Mouse (Mus musculus) MEL (cell line): ENCODE measurements around the gene P2ry13. TPM values are rescaled to one million over a fixed set of nuclear protein-coding genes. Genes with fewer than 3 reads are reported as not detected.

Experiments used
- DNase-seq: peaks from one replicate; pipeline ENCODE4 v3.0.0; 2011; ENCODE audit warnings: low read depth, low spot score
- H3K27ac ChIP-seq: 2 replicates; pipeline ENCODE4 v1.5.1; 2012; ENCODE audit warnings: low read depth, mild to moderate bottlenecking, control low read depth, low read length, moderate library complexity; ENCODE audit not compliant: control insufficient read depth
- H3K27me3 ChIP-seq, 2 experiments: fragments of 150-350 bp in 1 of 2; sonication (generic) in 1 of 2; 2 replicates each; pipeline ENCODE4 v1.6.1; 2012; ENCODE audit warnings: low read length in 2 of 2, mild to moderate bottlenecking in 2 of 2, improper control_type of control experiment in 1 of 2, moderate library complexity in 1 of 2; ENCODE audit not compliant: insufficient read depth in 2 of 2, control insufficient read depth in 1 of 2
- H3K36me3 ChIP-seq, 2 experiments: 2 replicates each; pipeline ENCODE4 v1.6.1; 2012 to 2014; ENCODE audit warnings: low read length in 2 of 2, improper control_type of control experiment in 1 of 2, inconsistent platforms in 1 of 2, mild to moderate bottlenecking in 1 of 2; ENCODE audit not compliant: insufficient read depth in 2 of 2, control insufficient read depth in 1 of 2
- H3K4me1 ChIP-seq, 2 experiments: fragments of 150-350 bp in 1 of 2; sonication (generic) in 1 of 2; 2 replicates each; pipeline ENCODE4 v1.6.1; 2012; ENCODE audit warnings: low read length in 2 of 2, improper control_type of control experiment in 1 of 2, mild to moderate bottlenecking in 1 of 2; ENCODE audit not compliant: insufficient read depth in 2 of 2, control insufficient read depth in 1 of 2
- H3K4me3 ChIP-seq, 2 experiments: fragments of 150-350 bp in 1 of 2; sonication (generic) in 1 of 2; 2 replicates each; pipeline ENCODE4 v1.5.1; 2012; ENCODE audit warnings: low read depth in 2 of 2, low read length in 2 of 2, mild to moderate bottlenecking in 2 of 2, moderate library complexity in 2 of 2, control low read depth in 1 of 2, improper control_type of control experiment in 1 of 2; ENCODE audit not compliant: control insufficient read depth in 1 of 2, insufficient read depth in 1 of 2
- H3K79me2 ChIP-seq: 2 replicates; pipeline ENCODE4 v1.6.1; 2012; ENCODE audit warnings: mild to moderate bottlenecking, low read length, moderate library complexity; ENCODE audit not compliant: control insufficient read depth, poor library complexity, insufficient read depth
- H3K9ac ChIP-seq: 2 replicates; pipeline ENCODE4 v1.6.1; 2012; ENCODE audit warnings: low read depth, mild to moderate bottlenecking, control low read depth, low read length, moderate library complexity; ENCODE audit not compliant: control insufficient read depth, poor library complexity, severe bottlenecking
- H3K9me3 ChIP-seq: fragments of 150-350 bp; sonication (generic); replicated peaks from 2 replicates; pipeline ENCODE4 v1.6.1; 2012; ENCODE audit warnings: mild to moderate bottlenecking, low read length, improper control_type of control experiment, moderate library complexity; ENCODE audit not compliant: insufficient read depth
- BHLHE40 ChIP-seq: IDR thresholded peaks from 2 replicates; pipeline ENCODE4 v1.6.1; 2012; ENCODE audit warnings: low read depth, mild to moderate bottlenecking, inconsistent platforms, low read length, improper control_type of control experiment, borderline replicate concordance
- CHD1 ChIP-seq: IDR thresholded peaks from 2 replicates; pipeline ENCODE4 v1.6.1; 2012; ENCODE audit warnings: low read depth, mild to moderate bottlenecking, inconsistent platforms, low read length, improper control_type of control experiment
- EP300 ChIP-seq, 2 experiments: IDR thresholded peaks; 2 replicates each; pipeline ENCODE4 v1.6.1; 2011; ENCODE audit warnings: improper control_type of control experiment in 2 of 2, low read length in 2 of 2, low read depth in 1 of 2, mild to moderate bottlenecking in 1 of 2
- GABPA ChIP-seq: IDR thresholded peaks from 2 replicates; pipeline ENCODE4 v1.6.1; 2012; ENCODE audit warnings: low read depth, mild to moderate bottlenecking, inconsistent platforms, low read length, improper control_type of control experiment, moderate library complexity
- HCFC1 ChIP-seq: IDR thresholded peaks from 2 replicates; pipeline ENCODE4 v1.6.1; 2012; ENCODE audit warnings: low read depth, mild to moderate bottlenecking, inconsistent platforms, low read length, improper control_type of control experiment, moderate library complexity
- KAT2A ChIP-seq: conservative IDR thresholded peaks from 2 replicates; pipeline ENCODE4 v1.6.1; 2012; ENCODE audit warnings: low read depth, low read length, improper control_type of control experiment, inconsistent platforms
- MAX ChIP-seq: IDR thresholded peaks from 2 replicates; pipeline ENCODE4 v1.6.1; 2011; ENCODE audit warnings: low read length, improper control_type of control experiment
- MAZ ChIP-seq: IDR thresholded peaks from 2 replicates; pipeline ENCODE4 v1.6.1; 2012; ENCODE audit warnings: low read depth, mild to moderate bottlenecking, inconsistent platforms, low read length, improper control_type of control experiment
- MEF2A ChIP-seq: IDR thresholded peaks from 2 replicates; pipeline ENCODE4 v1.6.1; 2014; ENCODE audit warnings: low read depth, mild to moderate bottlenecking, inconsistent platforms, low read length, improper control_type of control experiment; ENCODE audit not compliant: poor library complexity, insufficient replicate concordance, severe bottlenecking; ENCODE audit errors: extremely low read depth
- MXI1 ChIP-seq: IDR thresholded peaks from 2 replicates; pipeline ENCODE4 v1.6.1; 2011; ENCODE audit warnings: mild to moderate bottlenecking, low read depth, low read length, improper control_type of control experiment
- MYB ChIP-seq: IDR thresholded peaks from 2 replicates; pipeline ENCODE4 v1.6.1; 2011; ENCODE audit warnings: mild to moderate bottlenecking, low read depth, low read length, improper control_type of control experiment
- NELFE ChIP-seq: IDR thresholded peaks from 2 replicates; pipeline ENCODE4 v1.6.1; 2011; ENCODE audit warnings: low read depth, low read length, improper control_type of control experiment
- POLR2A ChIP-seq, 2 experiments: IDR thresholded peaks; 2 replicates each; pipeline ENCODE4 v1.6.1; 2011 to 2012; ENCODE audit warnings: low read length in 2 of 2, mild to moderate bottlenecking in 2 of 2, control low read depth in 1 of 2, improper control_type of control experiment in 1 of 2, low read depth in 1 of 2, moderate library complexity in 1 of 2; ENCODE audit not compliant: control insufficient read depth in 1 of 2, insufficient read depth in 1 of 2, poor library complexity in 1 of 2
- POLR2AphosphoS2 ChIP-seq: IDR thresholded peaks from 2 replicates; pipeline ENCODE4 v1.6.1; 2011; ENCODE audit warnings: low read length, improper control_type of control experiment
- POLR2AphosphoS5 ChIP-seq: IDR thresholded peaks from 2 replicates; pipeline ENCODE4 v1.6.1; 2012; ENCODE audit warnings: low read depth, borderline replicate concordance, mild to moderate bottlenecking, inconsistent platforms, low read length, moderate library complexity, mixed read lengths
- RCOR1 ChIP-seq: IDR thresholded peaks from 2 replicates; pipeline ENCODE4 v1.6.1; 2012; ENCODE audit warnings: low read depth, mild to moderate bottlenecking, inconsistent platforms, low read length, improper control_type of control experiment
- SIN3A ChIP-seq: IDR thresholded peaks from 2 replicates; pipeline ENCODE4 v1.6.1; 2012; ENCODE audit warnings: low read length, improper control_type of control experiment, inconsistent platforms
- SMC3 ChIP-seq: IDR thresholded peaks from 2 replicates; pipeline ENCODE4 v1.6.1; 2011; ENCODE audit warnings: low read depth, low read length, improper control_type of control experiment
- TBP ChIP-seq: IDR thresholded peaks from 2 replicates; pipeline ENCODE4 v1.8.0; 2011; ENCODE audit warnings: low read depth, low read length, improper control_type of control experiment
- USF1 ChIP-seq: IDR thresholded peaks from 2 replicates; pipeline ENCODE4 v1.6.1; 2014; ENCODE audit warnings: low read depth, mild to moderate bottlenecking, inconsistent platforms, low read length, improper control_type of control experiment, moderate library complexity
- ZKSCAN1 ChIP-seq: IDR thresholded peaks from 2 replicates; pipeline ENCODE4 v1.6.1; 2012; ENCODE audit warnings: low read depth, mild to moderate bottlenecking, inconsistent platforms, low read length, improper control_type of control experiment, moderate library complexity
- ZNF384 ChIP-seq: IDR thresholded peaks from 2 replicates; pipeline ENCODE4 v1.6.1; 2012; ENCODE audit warnings: low read depth, mild to moderate bottlenecking, inconsistent platforms, low read length, improper control_type of control experiment
- polyA plus RNA-seq, 2 experiments: library from polyadenylated mRNA; stranded (reverse) in 1 of 2; unstranded in 1 of 2; fragments of >175 nt in 1 of 2; fragments of >200 nt in 1 of 2; gene quantifications; 2 replicates each; pipeline versions ENCODE4 v1.2.1 to v1.2.4; 2012; ENCODE audit warnings: low replicate concordance in 2 of 2, low read depth in 1 of 2; ENCODE audit not compliant: insufficient read length in 2 of 2, insufficient read depth in 1 of 2, missing spikeins in 1 of 2
- total RNA-seq: library from RNA; depleted of rRNA; stranded (reverse); fragments of 300-350 nt; gene quantifications from 2 replicates; pipeline ENCODE4 v1.2.3, GENCODE M21; 2012

The P2ry13 gene
- total and polyA plus RNA-seq, 3 experiments, result not detected

DNA sequence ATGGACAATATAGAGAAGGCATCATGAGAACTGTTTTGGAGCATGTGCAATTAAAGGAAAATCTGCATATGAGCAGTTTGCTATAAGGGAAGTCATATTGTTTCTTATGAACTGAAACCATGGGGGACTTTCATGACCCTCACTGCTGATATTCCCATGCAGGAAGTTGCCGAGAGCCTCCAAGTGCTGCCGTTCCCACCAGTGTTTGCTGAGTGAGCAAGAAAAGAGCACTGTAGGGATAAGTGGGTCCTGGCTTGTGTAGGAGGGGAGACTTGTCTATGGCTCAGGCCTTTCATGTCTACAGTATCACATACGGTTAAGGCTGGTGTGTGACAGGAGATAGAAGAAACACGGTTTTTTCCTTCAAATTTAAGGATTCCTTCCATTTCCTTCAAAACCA, 25.0 kb downstream of the P2ry13 start:
- H3K27ac ChIP-seq, result no peak overlapping the region
- H3K27me3 ChIP-seq, result peaks cover 3 to 5% of the 10 kb centered on the region in 2 experiments; a peak in 2 of 4 replicates
- H3K4me1 ChIP-seq, result no peaks in the 10 kb centered on the region; a peak in 1 of 4 replicates
- H3K4me3 ChIP-seq, result no peak overlapping the region
- no peaks in the 10 kb centered on the region for H3K79me2 ChIP-seq
- H3K36me3 ChIP-seq, result no peaks in the 10 kb centered on the region
- no peaks in the 10 kb centered on the region for H3K9me3 ChIP-seq
- no peak for DNase-seq
- H3K9ac ChIP-seq, result no peak overlapping the region
- TF ChIP-seq MEF2A (no peak), POLR2A (IDR thresholded peaks at IDR 0.05; ENCODE audit: control insufficient read depth in 1 of 2, insufficient read depth in 1 of 2, low read depth in 1 of 2, low read length in 2 of 2, poor library complexity in 1 of 2) (no peak), HCFC1 (no peak), TBP (no peak), MXI1 (no peak)

DNA sequence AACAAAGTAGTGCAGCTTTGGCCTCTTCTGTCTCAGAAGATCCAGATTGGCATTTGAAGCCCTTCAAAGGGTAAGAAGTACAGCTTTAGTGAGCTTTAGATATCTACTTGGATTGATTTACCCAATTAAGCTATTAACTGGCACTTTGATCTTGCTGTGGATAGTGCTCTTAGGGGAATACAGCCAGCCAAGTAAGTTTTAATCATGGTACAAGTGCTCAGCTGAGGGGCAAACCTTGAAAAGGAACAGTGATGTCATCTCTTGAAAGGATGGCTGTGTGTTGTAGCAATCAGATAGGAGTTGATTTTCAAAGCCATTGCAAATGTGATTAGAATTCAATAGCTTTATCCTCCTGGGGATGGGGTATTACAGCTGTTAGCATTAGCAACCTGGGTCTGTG, 28.6 kb downstream of the P2ry13 start:
- Histone ChIP-seq H3K9ac (no peak overlapping the region), H3K36me3 (no peaks in the 10 kb centered on the region), H3K27ac (no peak overlapping the region), H3K4me1 (no peaks in the 10 kb centered on the region; a peak in 1 of 4 replicates), H3K27me3 (peaks cover 2 to 4% of the 10 kb centered on the region in 2 experiments; a peak in 2 of 4 replicates), H3K79me2 (no peaks in the 10 kb centered on the region), H3K9me3 (no peaks in the 10 kb centered on the region), H3K4me3 (no peak overlapping the region)
- no peak for DNase-seq
- TF ChIP-seq MEF2A (no peak), MAX (no peak), KAT2A (no peak), ZKSCAN1 (no peak), ZNF384 (no peak), TBP (no peak), BHLHE40 (no peak), POLR2AphosphoS2 (no peak), SIN3A (no peak), MYB (no peak)

DNA sequence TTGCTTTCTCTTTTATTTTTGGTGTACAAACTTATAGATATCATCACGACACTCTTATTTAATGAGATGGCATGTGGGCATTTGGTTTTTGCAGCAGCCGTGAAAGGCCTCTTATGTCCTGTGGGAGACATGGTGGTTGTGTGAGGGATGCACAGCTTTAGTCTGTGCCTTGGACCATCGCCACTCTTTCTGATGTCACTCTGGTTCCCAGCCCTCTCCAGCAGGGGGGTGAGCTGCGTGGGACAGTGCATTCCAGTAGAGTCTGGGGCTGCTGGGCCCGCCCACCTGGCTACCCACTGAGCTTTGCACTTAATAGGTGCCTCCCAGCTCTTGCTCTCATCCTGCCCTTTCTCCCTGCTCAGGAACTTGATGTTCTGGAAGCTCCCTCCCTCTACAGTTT, 29.5 kb downstream of the P2ry13 start:
- no peaks in the 10 kb centered on the region for H3K36me3 ChIP-seq
- H3K9ac ChIP-seq, result no peak overlapping the region
- H3K4me1 ChIP-seq, result no peaks in the 10 kb centered on the region; a peak in 1 of 4 replicates
- H3K27ac ChIP-seq, result no peak overlapping the region
- TF ChIP-seq MXI1 (no peak), MYB (no peak), USF1 (no peak), GABPA (no peak), POLR2AphosphoS2 (no peak), RCOR1 (no peak), POLR2AphosphoS5 (no peak), SIN3A (no peak), HCFC1 (no peak), MAZ (no peak), SMC3 (no peak), NELFE (no peak), CHD1 (no peak), EP300 (IDR thresholded peaks at IDR 0.05; ENCODE audit: low read depth in 1 of 2, low read length in 2 of 2) (no peak)
- peaks cover 2 to 3% of the 10 kb centered on the region in 2 experiments; a peak in 2 of 4 replicates for H3K27me3 ChIP-seq
- H3K9me3 ChIP-seq, result no peaks in the 10 kb centered on the region
- H3K4me3 ChIP-seq, result no peak overlapping the region
- DNase-seq, result no peak
- H3K79me2 ChIP-seq, result no peaks in the 10 kb centered on the region
